Mouse (Mus musculus) small intestine, adult 2 months (tissue): Measurements from ENCODE around the gene Trim67.

Experiments used
- CTCF ChIP-seq: fragments of 200-500 bp; IDR thresholded peaks from 2 replicates; pipeline ENCODE4 v1.5.1; 2012; ENCODE audit warnings: low read depth, mild to moderate bottlenecking, control low read depth, inconsistent platforms, low read length, moderate library complexity, mixed read lengths; ENCODE audit not compliant: insufficient replicate concordance, insufficient read length; ENCODE audit errors: extremely low read depth
- POLR2A ChIP-seq: fragments of 200-500 bp; IDR thresholded peaks from 2 replicates; pipeline ENCODE4 v1.6.1; 2012; ENCODE audit warnings: low read depth, mild to moderate bottlenecking, control low read depth, inconsistent platforms, low read length, moderate library complexity

GRCm38 (mm10) chr8:124841775-124842174 is 48.9 kb downstream of the Trim67 start:
- TF ChIP-seq POLR2A (no peak), CTCF (no peak)
